Mouse (Mus musculus): ENCODE measurements at regions not wholly inside any gene's neighbourhood (a gene's known extent, or its start where the extent isn't known, plus 50 kb on each side); places are given as distances from the start of the nearest gene placed in this dataset.

- WGBS = 84% methylated on average over 3 of the region's 3 CpGs
- ATAC-seq (ENCODE audit: low FRiP score) (no peak), DNase-seq (ENCODE audit: low spot score) (no peak)
- Histone ChIP-seq H3K36me3 (replicated peaks; ENCODE audit: control insufficient read depth, insufficient read depth) (no peaks in the 10 kb centered on the region), H3K4me2 (replicated peaks) (no peak overlapping the region), H3K4me1 (replicated peaks; ENCODE audit: control insufficient read depth, insufficient read depth, low read length) (no peaks in the 10 kb centered on the region), H3K4me3 (replicated peaks; ENCODE audit: low read length) (no peak overlapping the region), H3K9ac (no peak overlapping the region), H3K27me3 (ENCODE audit: control insufficient read depth, insufficient read depth, low read length) (no peaks in the 10 kb centered on the region), H3K27ac (no peak overlapping the region), H3K9me3 (ENCODE audit: control insufficient read depth, low read length) (no peaks in the 10 kb centered on the region)
Observed at GRCm38 (mm10) chr15:90113611-90114010, 110.5 kb upstream of the Alg10b start.

DNA sequence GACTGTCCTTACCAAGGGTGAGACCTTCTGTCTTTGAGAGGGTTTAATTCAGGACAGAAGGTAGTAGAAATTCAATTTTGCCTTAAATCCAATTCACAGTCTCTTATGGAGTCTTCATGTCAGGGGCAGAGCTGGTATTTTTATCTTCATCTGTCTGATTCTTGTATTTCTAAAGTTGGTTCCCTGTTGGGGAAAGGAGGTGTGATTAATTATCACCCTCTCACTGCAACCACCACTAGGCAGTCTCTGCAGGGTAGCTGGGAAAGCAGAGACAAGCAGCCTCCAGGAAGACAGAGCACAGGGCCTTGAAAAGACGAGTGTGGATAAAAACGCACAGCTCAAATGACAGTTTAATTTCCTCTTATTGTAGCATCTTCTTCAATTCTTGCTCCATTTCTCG, 104.4 kb upstream of the Alg10b start:
- H3K27me3 ChIP-seq (ENCODE audit: control insufficient read depth, insufficient read depth, low read length) = no peaks in the 10 kb centered on the region
- ATAC-seq (ENCODE audit: low FRiP score) (no peak), DNase-seq (ENCODE audit: low spot score) (no peak)
- H3K4me1 ChIP-seq (replicated peaks; ENCODE audit: control insufficient read depth, insufficient read depth, low read length) = no peaks in the 10 kb centered on the region
- no peak overlapping the region for H3K4me3 ChIP-seq (replicated peaks; ENCODE audit: low read length)
- H3K27ac ChIP-seq = no peak overlapping the region
- no peaks in the 10 kb centered on the region for H3K36me3 ChIP-seq (replicated peaks; ENCODE audit: control insufficient read depth, insufficient read depth)
- H3K9me3 ChIP-seq (ENCODE audit: control insufficient read depth, low read length) = no peaks in the 10 kb centered on the region
- 71% methylated on average over 3 of the region's 3 CpGs for WGBS
- no peak overlapping the region for H3K9ac ChIP-seq
- no peak overlapping the region for H3K4me2 ChIP-seq (replicated peaks)

- no peaks in the 10 kb centered on the region for H3K27me3 ChIP-seq (ENCODE audit: control insufficient read depth, insufficient read depth, low read length)
- no peak overlapping the region for H3K27ac ChIP-seq
- H3K4me2 ChIP-seq (replicated peaks) = no peak overlapping the region
- no peak overlapping the region for H3K4me3 ChIP-seq (replicated peaks; ENCODE audit: low read length)
- 93% methylated on average over 8 of the region's 8 CpGs for WGBS
- no peak for DNase-seq (ENCODE audit: low spot score)
- H3K9me3 ChIP-seq (ENCODE audit: control insufficient read depth, low read length) = no peaks in the 10 kb centered on the region
- ATAC-seq (ENCODE audit: low FRiP score) = no peak
- no peak overlapping the region for H3K9ac ChIP-seq
- H3K4me1 ChIP-seq (replicated peaks; ENCODE audit: control insufficient read depth, insufficient read depth, low read length) = no peaks in the 10 kb centered on the region
- H3K36me3 ChIP-seq (replicated peaks; ENCODE audit: control insufficient read depth, insufficient read depth) = no peaks in the 10 kb centered on the region
Observed at GRCm38 (mm10) chr15:90123999-90124398, 100.1 kb upstream of the Alg10b start.

- no peaks in the 10 kb centered on the region for H3K9me3 ChIP-seq (ENCODE audit: control insufficient read depth, low read length)
Observed at GRCm38 (mm10) chr15:90125146-90125545, 99.0 kb upstream of the Alg10b start.

DNA sequence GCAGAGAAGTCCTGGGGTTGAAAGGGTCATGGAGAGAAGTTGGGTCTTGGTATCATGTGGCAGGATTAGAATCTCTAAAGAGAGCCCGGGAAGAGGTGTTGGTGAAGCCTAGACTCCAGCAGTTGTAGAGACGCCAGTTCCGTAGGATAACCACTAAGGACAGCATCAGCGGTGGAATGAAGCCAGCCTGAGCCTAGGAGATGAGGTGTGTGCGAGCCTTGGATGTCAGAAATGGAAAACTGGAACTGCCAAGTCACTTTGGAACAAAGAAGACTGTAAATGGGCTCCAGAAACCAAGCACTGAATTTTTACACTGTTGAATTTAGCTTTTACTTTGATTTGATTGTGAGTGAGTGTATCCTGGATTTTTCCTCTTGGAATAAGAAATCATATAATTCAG, 92.3 kb upstream of the Alg10b start:
- H3K27me3 ChIP-seq (ENCODE audit: control insufficient read depth, insufficient read depth, low read length) = no peaks in the 10 kb centered on the region
- no peaks in the 10 kb centered on the region for H3K36me3 ChIP-seq (replicated peaks; ENCODE audit: control insufficient read depth, insufficient read depth)
- H3K4me3 ChIP-seq (replicated peaks; ENCODE audit: low read length) = no peak overlapping the region
- H3K9me3 ChIP-seq (ENCODE audit: control insufficient read depth, low read length) = no peaks in the 10 kb centered on the region
- no peak overlapping the region for H3K9ac ChIP-seq
- 88% methylated on average over 5 of the region's 5 CpGs for WGBS
- no peak for DNase-seq (ENCODE audit: low spot score)
- no peak for ATAC-seq (ENCODE audit: low FRiP score)
- H3K4me2 ChIP-seq (replicated peaks) = no peak overlapping the region
- no peaks in the 10 kb centered on the region for H3K4me1 ChIP-seq (replicated peaks; ENCODE audit: control insufficient read depth, insufficient read depth, low read length)
- no peak overlapping the region for H3K27ac ChIP-seq

More at GRCm38 (mm10) chr15:90125146-90125545, 99.0 kb upstream of the Alg10b start:
- Histone ChIP-seq H3K4me2 (replicated peaks) (no peak overlapping the region), H3K4me3 (replicated peaks; ENCODE audit: low read length) (no peak overlapping the region), H3K4me1 (replicated peaks; ENCODE audit: control insufficient read depth, insufficient read depth, low read length) (no peaks in the 10 kb centered on the region), H3K27me3 (ENCODE audit: control insufficient read depth, insufficient read depth, low read length) (no peaks in the 10 kb centered on the region), H3K27ac (no peak overlapping the region), H3K9ac (no peak overlapping the region), H3K36me3 (replicated peaks; ENCODE audit: control insufficient read depth, insufficient read depth) (no peaks in the 10 kb centered on the region)
- 70% methylated on average over 8 of the region's 8 CpGs for WGBS
- DNase-seq (ENCODE audit: low spot score) = no peak
- no peak for ATAC-seq (ENCODE audit: low FRiP score)

DNA sequence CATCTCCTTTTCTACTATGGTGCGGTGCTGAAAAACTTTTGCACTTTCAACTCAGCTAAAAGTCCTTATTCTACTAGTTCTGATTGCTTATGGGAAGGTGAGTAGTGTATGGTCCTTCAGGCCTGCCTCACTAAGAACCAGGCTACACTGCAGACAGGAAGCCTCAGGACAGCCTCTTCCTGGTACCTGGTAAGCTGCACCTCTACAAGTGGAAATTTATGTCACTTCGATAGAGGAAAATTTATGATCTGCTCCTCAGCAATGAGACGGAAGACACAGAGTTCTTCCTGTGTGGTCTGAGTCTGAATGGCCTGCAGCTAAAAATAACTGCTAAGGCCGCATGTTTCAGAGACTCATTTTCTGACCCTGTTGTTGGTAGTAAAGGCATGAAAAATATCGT, 83.1 kb upstream of the Alg10b start:
- WGBS = 70% methylated on average over 5 of the region's 5 CpGs
- ATAC-seq (ENCODE audit: low FRiP score) = no peak

GRCm38 (mm10) chr15:90148663-90149062, 75.4 kb upstream of the Alg10b start:
- Histone ChIP-seq H3K27ac (no peak overlapping the region), H3K9me3 (ENCODE audit: control insufficient read depth, low read length) (no peaks in the 10 kb centered on the region), H3K36me3 (replicated peaks; ENCODE audit: control insufficient read depth, insufficient read depth) (no peaks in the 10 kb centered on the region), H3K4me3 (replicated peaks; ENCODE audit: low read length) (no peak overlapping the region), H3K9ac (no peak overlapping the region), H3K4me1 (replicated peaks; ENCODE audit: control insufficient read depth, insufficient read depth, low read length) (no peaks in the 10 kb centered on the region), H3K27me3 (ENCODE audit: control insufficient read depth, insufficient read depth, low read length) (no peaks in the 10 kb centered on the region), H3K4me2 (replicated peaks) (no peak overlapping the region)
- no peak for ATAC-seq (ENCODE audit: low FRiP score)
- no peak for DNase-seq (ENCODE audit: low spot score)

More for the DNA sequence above, 83.1 kb upstream of the Alg10b start:
- no peaks in the 10 kb centered on the region for H3K36me3 ChIP-seq (replicated peaks; ENCODE audit: control insufficient read depth, insufficient read depth)
- no peak overlapping the region for H3K9ac ChIP-seq
- H3K4me3 ChIP-seq (replicated peaks; ENCODE audit: low read length) = no peak overlapping the region
- no peak overlapping the region for H3K27ac ChIP-seq
- no peak for DNase-seq (ENCODE audit: low spot score)
- no peaks in the 10 kb centered on the region for H3K9me3 ChIP-seq (ENCODE audit: control insufficient read depth, low read length)
- H3K4me2 ChIP-seq (replicated peaks) = no peak overlapping the region
- H3K4me1 ChIP-seq (replicated peaks; ENCODE audit: control insufficient read depth, insufficient read depth, low read length) = no peaks in the 10 kb centered on the region
- no peaks in the 10 kb centered on the region for H3K27me3 ChIP-seq (ENCODE audit: control insufficient read depth, insufficient read depth, low read length)

GRCm38 (mm10) chr15:90153821-90154560, 70.1 kb upstream of the Alg10b start:
- no peaks in the 10 kb centered on the region for H3K9me3 ChIP-seq (ENCODE audit: control insufficient read depth, low read length)
- DNase-seq (ENCODE audit: low spot score) = no peak
- H3K4me2 ChIP-seq (replicated peaks) = no peak overlapping the region
- WGBS = 72% methylated on average over 10 of the region's 10 CpGs
- ATAC-seq (ENCODE audit: low FRiP score) = no peak
- H3K4me3 ChIP-seq (replicated peaks; ENCODE audit: low read length) = no peak overlapping the region
- H3K4me1 ChIP-seq (replicated peaks; ENCODE audit: control insufficient read depth, insufficient read depth, low read length) = no peaks in the 10 kb centered on the region
- no peak overlapping the region for H3K27ac ChIP-seq
- H3K9ac ChIP-seq = no peak overlapping the region
- no peaks in the 10 kb centered on the region for H3K27me3 ChIP-seq (ENCODE audit: control insufficient read depth, insufficient read depth, low read length)
- no peaks in the 10 kb centered on the region for H3K36me3 ChIP-seq (replicated peaks; ENCODE audit: control insufficient read depth, insufficient read depth)

Data from hindbrain, embryonic 14.5 days (tissue).